Mouse (Mus musculus) embryonic facial prominence, embryonic 11.5 days (tissue): ENCODE measurements around the gene Eif1ad. TPM values are rescaled to one million over a fixed set of nuclear protein-coding genes. Genes with fewer than 3 reads are reported as not detected.

Experiments
- polyA plus RNA-seq: library from polyadenylated mRNA; unstranded; fragments of >200 nt; fragmentation: Nextera tagmentation; extraction: Ambion mirVana; gene quantifications from 2 replicates; pipeline ENCODE4 v1.2.1, GENCODE M21; 2014

The Eif1ad gene
- polyA plus RNA-seq, 1 experiment from 2014 or later, result 58.2 TPM

Other genes starting within 250 kb of the Eif1ad start
- gene Klc2, start 248.2 kb upstream of the Eif1ad start, polyA plus RNA-seq, result 18.9 and 19.8 TPM in 2 replicates
- gene Pacs1, start 93.6 kb upstream of the Eif1ad start, polyA plus RNA-seq, result 24.4 and 28.4 TPM in 2 replicates
- gene Sf3b2, start 71.3 kb upstream of the Eif1ad start, polyA plus RNA-seq, result 375 and 387 TPM in 2 replicates
- gene Gal3st3, start 68.4 kb upstream of the Eif1ad start, polyA plus RNA-seq, result 8.5 and 11.3 TPM in 2 replicates
- not detected in 2 replicates for gene Catsper1, start 31.0 kb upstream of the Eif1ad start, polyA plus RNA-seq
- gene Cst6, start 17.2 kb upstream of the Eif1ad start, polyA plus RNA-seq, result 0.69 and 1.3 TPM in 2 replicates
- 464 and 487 TPM in 2 replicates for gene Banf1, start 427 bp downstream of the Eif1ad start, polyA plus RNA-seq
- gene Sart1, start 22.0 kb downstream of the Eif1ad start, polyA plus RNA-seq, result 72.9 and 76.1 TPM in 2 replicates
- gene Tsga10ip, start 35.8 kb downstream of the Eif1ad start, polyA plus RNA-seq, result 0.15 and 0.36 TPM in 2 replicates
- gene Drap1, start 58.2 kb downstream of the Eif1ad start, polyA plus RNA-seq, result 204 and 213 TPM in 2 replicates
- 33.2 and 36.7 TPM in 2 replicates for gene AI837181, start 58.4 kb downstream of the Eif1ad start, polyA plus RNA-seq
- gene Fosl1, start 80.8 kb downstream of the Eif1ad start, polyA plus RNA-seq, result not detected in 2 replicates
- gene Ccdc85b, start 91.2 kb downstream of the Eif1ad start, polyA plus RNA-seq, result 7.5 and 7.8 TPM in 2 replicates
- 105 and 115 TPM in 2 replicates for gene Fibp, start 93.9 kb downstream of the Eif1ad start, polyA plus RNA-seq
- gene Ctsw, start 101.8 kb downstream of the Eif1ad start, polyA plus RNA-seq, result 1.1 and 1.4 TPM in 2 replicates
- 80.9 and 91.9 TPM in 2 replicates for gene Efemp2, start 107.2 kb downstream of the Eif1ad start, polyA plus RNA-seq
- gene Mus81, start 121.7 kb downstream of the Eif1ad start, polyA plus RNA-seq, result 29.6 and 39.2 TPM in 2 replicates
- 3,308 and 3,397 TPM in 2 replicates for gene Cfl1, start 123.7 kb downstream of the Eif1ad start, polyA plus RNA-seq
- not detected in 2 replicates for gene 1700020D05Rik, start 137.0 kb downstream of the Eif1ad start, polyA plus RNA-seq
- 8.7 and 9.8 TPM in 2 replicates for gene Snx32, start 143.8 kb downstream of the Eif1ad start, polyA plus RNA-seq
- gene Ovol1, start 193.9 kb downstream of the Eif1ad start, polyA plus RNA-seq, result 0.62 and 1.4 TPM in 2 replicates
- gene Ap5b1, start 201.3 kb downstream of the Eif1ad start, polyA plus RNA-seq, result 1.7 and 2.1 TPM in 2 replicates
- 156 and 157 TPM in 2 replicates for gene Rnaseh2c, start 235.1 kb downstream of the Eif1ad start, polyA plus RNA-seq
- 28.9 and 32.2 TPM in 2 replicates for gene Kat5, start 243.5 kb downstream of the Eif1ad start, polyA plus RNA-seq